Mouse (Mus musculus) C2C12 (cell line): ENCODE data around the gene Hba-a2. TPM values are rescaled to one million over a fixed set of nuclear protein-coding genes. Genes with fewer than 3 reads are reported as not detected.

Source experiments
- H3K27me3 ChIP-seq: one replicate; pipeline ENCODE4 v1.6.1; 2011; ENCODE audit not compliant: control insufficient read depth, insufficient read depth, insufficient read length
- H3K36me3 ChIP-seq: one replicate; pipeline ENCODE4 v1.6.1; 2011; ENCODE audit not compliant: control insufficient read depth, insufficient read depth
- H3K4me3 ChIP-seq: one replicate; pipeline ENCODE4 v1.5.1; 2011; ENCODE audit warnings: mild to moderate bottlenecking, control low read depth; ENCODE audit not compliant: poor library complexity, insufficient read depth, severe bottlenecking
- H3K79me2 ChIP-seq: one replicate; pipeline ENCODE4 v1.6.1; 2011; ENCODE audit not compliant: control insufficient read depth, insufficient read depth
- H3K79me3 ChIP-seq: one replicate; pipeline ENCODE4 v1.6.1; 2011; ENCODE audit warnings: low read depth, control low read depth
- H3ac ChIP-seq: one replicate; pipeline ENCODE3; 2011; ENCODE audit warnings: low read depth; ENCODE audit not compliant: control insufficient read depth, insufficient read length
- CEBPB ChIP-seq: IDR thresholded peaks from one replicate; pipeline ENCODE4 v1.6.1; 2011; ENCODE audit warnings: low read depth, mild to moderate bottlenecking, control low read depth, moderate library complexity
- CTCF ChIP-seq: IDR thresholded peaks from one replicate; pipeline ENCODE4 v1.5.1; 2011; ENCODE audit not compliant: control insufficient read depth, insufficient read depth, insufficient read length
- FOSL1 ChIP-seq: IDR thresholded peaks from one replicate; pipeline ENCODE4 v1.8.0; 2011; ENCODE audit warnings: mild to moderate bottlenecking, low read length; ENCODE audit not compliant: poor library complexity, insufficient read depth, severe bottlenecking
- MAX ChIP-seq: IDR thresholded peaks from one replicate; pipeline ENCODE4 v1.6.1; 2011; ENCODE audit warnings: mild to moderate bottlenecking, control low read depth
- MYOD1 ChIP-seq: IDR thresholded peaks from one replicate; pipeline ENCODE4 v1.6.1; 2011; ENCODE audit warnings: low read depth; ENCODE audit not compliant: control insufficient read depth, insufficient read length
- MYOG ChIP-seq: IDR thresholded peaks from one replicate; pipeline ENCODE4 v1.6.1; 2011; ENCODE audit not compliant: control insufficient read depth, insufficient read length; ENCODE audit errors: extremely low read depth
- USF1 ChIP-seq: IDR thresholded peaks from one replicate; pipeline ENCODE4 v1.6.1; 2011; ENCODE audit warnings: low read depth, mild to moderate bottlenecking, control low read depth, moderate library complexity
- polyA plus RNA-seq: library from polyadenylated mRNA; unstranded; fragments of >200 nt; fragmentation: generic; extraction: Trizol; gene quantifications from one replicate; pipeline ENCODE4 v1.2.1, GENCODE M21; 2012; ENCODE audit warnings: missing spikeins

Hba-a2 gene
- polyA plus RNA-seq, 1 experiment: not detected

GRCm38 (mm10) chr11:32300279-32301267 lies 4.3 kb downstream of the Hba-a2 start:
- H3K79me3 ChIP-seq: no peaks in the 10 kb centered on the region
- H3K79me2 ChIP-seq: no peaks in the 10 kb centered on the region
- H3K36me3 ChIP-seq: no peaks in the 10 kb centered on the region
- peaks cover 29% of the 10 kb centered on the region for H3K27me3 ChIP-seq
- H3ac ChIP-seq: no peak overlapping the region
- TF ChIP-seq CTCF: no peak
- no peak for TF ChIP-seq CEBPB
- no peak for TF ChIP-seq FOSL1
- TF ChIP-seq MYOD1: no peak
- TF ChIP-seq MAX: no peak
- TF ChIP-seq USF1: peak; percentile 63
- no peak for TF ChIP-seq MYOG
- H3K4me3 ChIP-seq: no peak overlapping the region

GRCm38 (mm10) chr11:32301506-32301905 lies 5.2 kb downstream of the Hba-a2 start:
- no peaks in the 10 kb centered on the region for H3K36me3 ChIP-seq
- no peak overlapping the region for H3K4me3 ChIP-seq
- peaks cover 29% of the 10 kb centered on the region for H3K27me3 ChIP-seq
- no peaks in the 10 kb centered on the region for H3K79me3 ChIP-seq
- TF ChIP-seq MYOG (no peak), MAX (no peak), MYOD1 (no peak), CEBPB (no peak), FOSL1 (no peak), USF1 (no peak), CTCF (no peak)
- H3K79me2 ChIP-seq: no peaks in the 10 kb centered on the region
- no peak overlapping the region for H3ac ChIP-seq

- H3K4me3 ChIP-seq: no peak overlapping the region
- no peaks in the 10 kb centered on the region for H3K36me3 ChIP-seq
- peaks cover 29% of the 10 kb centered on the region for H3K27me3 ChIP-seq
- H3K79me3 ChIP-seq: no peaks in the 10 kb centered on the region
- no peaks in the 10 kb centered on the region for H3K79me2 ChIP-seq
- TF ChIP-seq USF1 (no peak), MAX (no peak), CEBPB (no peak)
- no peak overlapping the region for H3ac ChIP-seq
Measured at GRCm38 (mm10) chr11:32302824-32303419, 6.6 kb downstream of the Hba-a2 start.

GRCm38 (mm10) chr11:32303455-32303854 lies 7.2 kb downstream of the Hba-a2 start:
- Histone ChIP-seq H3K79me2 (no peaks in the 10 kb centered on the region), H3K36me3 (no peaks in the 10 kb centered on the region), H3K27me3 (peaks cover 29% of the 10 kb centered on the region), H3K4me3 (no peak overlapping the region), H3K79me3 (no peaks in the 10 kb centered on the region), H3ac (no peak overlapping the region)
- no peak for TF ChIP-seq MYOD1
- no peak for TF ChIP-seq CEBPB
- no peak for TF ChIP-seq MAX
- no peak for TF ChIP-seq FOSL1
- TF ChIP-seq USF1: no peak
- no peak for TF ChIP-seq MYOG
- TF ChIP-seq CTCF: no peak

- no peaks in the 10 kb centered on the region for H3K79me2 ChIP-seq
- TF ChIP-seq USF1 (no peak), CEBPB (no peak), CTCF (no peak), MYOD1 (no peak)
Measured at GRCm38 (mm10) chr11:32307006-32307405, 10.7 kb downstream of the Hba-a2 start.

GRCm38 (mm10) chr11:32309446-32309845 lies 13.2 kb downstream of the Hba-a2 start:
- H3K79me2 ChIP-seq: no peaks in the 10 kb centered on the region
- H3K36me3 ChIP-seq: no peaks in the 10 kb centered on the region
- H3ac ChIP-seq: no peak overlapping the region
- H3K79me3 ChIP-seq: no peaks in the 10 kb centered on the region
- no peak overlapping the region for H3K4me3 ChIP-seq
- no peaks in the 10 kb centered on the region for H3K27me3 ChIP-seq
- no peak for TF ChIP-seq MAX
- TF ChIP-seq MYOG: no peak
- no peak for TF ChIP-seq MYOD1
- TF ChIP-seq USF1: no peak
- TF ChIP-seq CEBPB: no peak
- no peak for TF ChIP-seq CTCF
- no peak for TF ChIP-seq FOSL1

More at GRCm38 (mm10) chr11:32307006-32307405, 10.7 kb downstream of the Hba-a2 start:
- peaks cover 16% of the 10 kb centered on the region for H3K27me3 ChIP-seq
- H3K4me3 ChIP-seq: no peak overlapping the region
- H3ac ChIP-seq: no peak overlapping the region
- H3K36me3 ChIP-seq: no peaks in the 10 kb centered on the region
- H3K79me3 ChIP-seq: no peaks in the 10 kb centered on the region
